Mouse (Mus musculus): ENCODE data around the gene Map4k4.

Gene Map4k4

GRCm38 (mm10) chr1:40000476-40000875, 99.8 kb downstream of the Map4k4 start:
- WGBS, result 61% methylated on average over 16 of the region's 16 CpGs

GRCm38 (mm10) chr1:40000899-40001298, 100.2 kb downstream of the Map4k4 start:
- 52% methylated on average over 5 of the region's 5 CpGs for WGBS

GRCm38 (mm10) chr1:40002129-40002727, 101.5 kb downstream of the Map4k4 start:
- 57% methylated on average over 4 of the region's 4 CpGs for WGBS

- 100% methylated on average over 4 of the region's 4 CpGs for WGBS
Measured at GRCm38 (mm10) chr1:40006043-40006651, 105.4 kb downstream of the Map4k4 start.

GRCm38 (mm10) chr1:40007962-40008471, 107.3 kb downstream of the Map4k4 start:
- 79% methylated on average over 17 of the region's 17 CpGs for WGBS

GRCm38 (mm10) chr1:40012696-40013095, 112.0 kb downstream of the Map4k4 start:
- 88% methylated on average over 8 of the region's 8 CpGs for WGBS

GRCm38 (mm10) chr1:40015066-40015678, 114.5 kb downstream of the Map4k4 start:
- WGBS, result 67% methylated on average over 7 of the region's 7 CpGs

GRCm38 (mm10) chr1:40021617-40022016, 120.9 kb downstream of the Map4k4 start:
- 51% methylated on average over 4 of the region's 4 CpGs for WGBS

- WGBS, result 82% methylated on average over 9 of the region's 9 CpGs
Measured at GRCm38 (mm10) chr1:40022472-40023135, 121.9 kb downstream of the Map4k4 start.

- whole genome bisulfite sequencing, result 81% methylated on average over 15 of the region's 15 CpGs
Measured at GRCm38 (mm10) chr1:40023206-40023605, 122.5 kb downstream of the Map4k4 start.

- 76% methylated on average over 3 of the region's 3 CpGs for WGBS
Measured at GRCm38 (mm10) chr1:40023748-40024147, 123.0 kb downstream of the Map4k4 start.

- 71% methylated on average over 27 of the region's 27 CpGs for WGBS
Measured at GRCm38 (mm10) chr1:40024554-40025320, 124.0 kb downstream of the Map4k4 start.

- WGBS, result 67% methylated on average over 5 of the region's 5 CpGs
Measured at GRCm38 (mm10) chr1:40025416-40025815, 124.7 kb downstream of the Map4k4 start.

GRCm38 (mm10) chr1:40027116-40027620, 126.5 kb downstream of the Map4k4 start:
- 79% methylated on average over 7 of the region's 7 CpGs for WGBS

- WGBS, result 84% methylated on average over 12 of the region's 12 CpGs
Measured at GRCm38 (mm10) chr1:40028207-40028998, 127.7 kb downstream of the Map4k4 start.

- 93% methylated on average over 5 of the region's 5 CpGs for WGBS
Measured at GRCm38 (mm10) chr1:40029597-40029996, 128.9 kb downstream of the Map4k4 start.

GRCm38 (mm10) chr1:40030287-40030975, 129.7 kb downstream of the Map4k4 start:
- WGBS, result 89% methylated on average over 14 of the region's 14 CpGs

- 88% methylated on average over 8 of the region's 8 CpGs for WGBS
Measured at GRCm38 (mm10) chr1:40030976-40031356, 130.3 kb downstream of the Map4k4 start.

- WGBS, result 87% methylated on average over 2 of the region's 2 CpGs
Measured at GRCm38 (mm10) chr1:40031626-40032025, 130.9 kb downstream of the Map4k4 start.

- 85% methylated on average over 4 of the region's 4 CpGs for WGBS
Measured at GRCm38 (mm10) chr1:40033315-40033714, 132.6 kb downstream of the Map4k4 start.
